Mouse (Mus musculus): ENCODE measurements around the gene Adk.

The Adk gene

GRCm38 (mm10) chr14:21051380-21052111 is 828 bp upstream of the Adk start:
- ChIA-PET CTCF (interaction anchor here (0.5 to 2.4 kb wide), 15 partner anchors 16 to 690 kb away, joined by 3 to 13 read pairs (median 5); partner anchors contain the start of gene Vcl (in 1 of the 4)), POLR2A (interaction anchor here (0.6 to 6.9 kb wide), 120 partner anchors 8 to 937 kb away, joined by 3 to 138 read pairs (median 5); partner anchors contain the start of genes Vcl (in 3 of the 4), Camk2g (in 2 of the 4), Kat6b (in 2 of the 4) and Ppp3cb (in 2 of the 4))

- ChIA-PET CTCF (interaction anchor here (0.7 to 2.4 kb wide), 14 partner anchors 16 to 689 kb away, joined by 3 to 13 read pairs (median 4); partner anchors contain the start of gene Vcl (in 1 of the 4)), POLR2A (interaction anchor here (0.5 to 6.9 kb wide), 170 partner anchors 8 to 942 kb away, joined by 3 to 138 read pairs (median 4); partner anchors contain the start of genes Kat6b (in 3 of the 4), Vcl (in 3 of the 4), Camk2g (in 2 of the 4) and Dusp13 (in 2 of the 4))
Observed at GRCm38 (mm10) chr14:21052781-21053130, 382 bp downstream of the Adk start.

DNA sequence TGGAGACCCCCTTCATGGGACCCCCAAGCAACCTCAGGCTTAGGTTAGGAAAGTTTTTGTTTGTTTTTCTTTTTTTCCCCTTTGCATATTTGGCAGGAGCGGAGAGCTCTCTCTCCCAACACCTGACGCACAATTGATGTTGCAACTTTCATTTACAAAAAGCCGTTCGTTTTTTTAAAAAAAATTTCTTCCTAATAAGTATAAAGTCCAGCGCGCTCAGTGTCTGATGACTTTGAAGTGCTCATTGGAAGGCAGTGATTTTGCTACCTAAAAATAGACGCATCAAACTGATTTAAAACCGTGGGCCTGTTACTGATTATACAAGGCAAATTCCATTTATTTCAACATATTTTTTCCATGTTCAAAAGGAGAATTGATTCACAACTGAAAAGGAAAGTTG is 777 bp downstream of the Adk start:
- POLR2A ChIA-PET: interaction anchor here (0.5 to 6.9 kb wide), 116 partner anchors 7 to 939 kb away, joined by 3 to 138 read pairs (median 5); partner anchors contain the start of genes Kat6b (in 3 of the 4), Vcl (in 3 of the 4), Camk2g (in 2 of the 4) and Ppp3cb (in 2 of the 4)
- CTCF ChIA-PET: interaction anchor here (1.1 to 2.4 kb wide), 9 partner anchors 16 to 689 kb away, joined by 3 to 13 read pairs (median 3); partner anchors contain the start of gene Vcl (in 1 of the 4)

GRCm38 (mm10) chr14:21053586-21053985 is 1.2 kb downstream of the Adk start:
- POLR2A ChIA-PET: interaction anchor here (0.6 to 6.9 kb wide), 21 partner anchors 10 to 953 kb away, joined by 3 to 138 read pairs (median 12); partner anchors contain the start of gene Vcl (in 2 of the 4)
- CTCF ChIA-PET: no interaction called here

GRCm38 (mm10) chr14:21058972-21059371 is 6.6 kb downstream of the Adk start:
- POLR2A ChIA-PET: interaction anchor here (0.7 to 3.1 kb wide), 5 partner anchors 10 to 131 kb away, joined by 3 to 15 read pairs (median 5); no protein-coding TSS in a partner anchor

DNA sequence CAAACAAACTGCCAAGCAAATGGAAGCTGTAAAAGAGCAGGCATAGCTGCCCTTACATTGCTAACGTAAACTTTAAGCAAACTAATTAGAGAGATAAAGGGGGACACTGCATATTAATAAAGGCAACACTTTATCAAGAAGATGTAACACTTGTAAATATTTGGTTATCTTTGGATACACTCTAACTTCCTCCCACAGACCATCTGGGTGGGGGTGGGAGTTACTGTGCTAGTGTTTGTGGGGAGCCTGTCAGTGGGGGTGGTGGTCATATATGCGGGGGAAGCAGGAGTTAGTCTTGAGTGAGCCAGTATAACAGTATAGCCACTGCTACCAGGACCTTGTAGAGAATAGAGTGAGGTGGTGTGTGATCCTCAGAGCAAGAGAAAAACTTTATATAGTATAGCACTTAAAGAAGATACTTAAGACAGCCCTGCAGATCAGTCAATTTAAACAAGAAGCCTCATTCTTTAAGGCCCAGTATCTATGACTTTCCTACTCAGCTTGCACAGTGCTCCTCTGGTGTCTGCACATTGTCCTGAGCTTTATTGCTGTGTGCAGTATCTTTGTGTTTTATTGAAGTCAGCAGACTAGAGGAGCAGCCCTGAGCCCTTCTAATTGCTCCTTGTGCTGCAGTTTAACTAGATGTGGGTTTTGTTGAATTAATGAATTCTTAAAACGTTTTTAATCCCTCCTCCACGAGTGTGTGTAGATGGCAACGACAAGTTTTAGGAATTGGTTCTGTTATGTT is 10.6 kb downstream of the Adk start:
- ChIA-PET CTCF (interaction anchor here in 1 of 4 experiments (0.6 to 0.7 kb wide), 2 partner anchors 355 to 685 kb away, joined by 3 to 4 read pairs; no protein-coding TSS in a partner anchor), POLR2A (interaction anchor here in 2 of 4 experiments (0.6 to 10.0 kb wide), 6 partner anchors 9 to 614 kb away, joined by 3 to 90 read pairs (median 4); partner anchors contain the start of genes Adk (in 2 of the 2) and Ap3m1 (in 2 of the 2))

More at GRCm38 (mm10) chr14:21058972-21059371, 6.6 kb downstream of the Adk start:
- CTCF ChIA-PET: interaction anchor here in 2 of 4 experiments (0.9 kb wide), 2 partner anchors 10 kb away, joined by 3 to 4 read pairs; no protein-coding TSS in a partner anchor

- CTCF ChIA-PET: no interaction called here
Observed at GRCm38 (mm10) chr14:21064321-21064720, 11.9 kb downstream of the Adk start.

DNA sequence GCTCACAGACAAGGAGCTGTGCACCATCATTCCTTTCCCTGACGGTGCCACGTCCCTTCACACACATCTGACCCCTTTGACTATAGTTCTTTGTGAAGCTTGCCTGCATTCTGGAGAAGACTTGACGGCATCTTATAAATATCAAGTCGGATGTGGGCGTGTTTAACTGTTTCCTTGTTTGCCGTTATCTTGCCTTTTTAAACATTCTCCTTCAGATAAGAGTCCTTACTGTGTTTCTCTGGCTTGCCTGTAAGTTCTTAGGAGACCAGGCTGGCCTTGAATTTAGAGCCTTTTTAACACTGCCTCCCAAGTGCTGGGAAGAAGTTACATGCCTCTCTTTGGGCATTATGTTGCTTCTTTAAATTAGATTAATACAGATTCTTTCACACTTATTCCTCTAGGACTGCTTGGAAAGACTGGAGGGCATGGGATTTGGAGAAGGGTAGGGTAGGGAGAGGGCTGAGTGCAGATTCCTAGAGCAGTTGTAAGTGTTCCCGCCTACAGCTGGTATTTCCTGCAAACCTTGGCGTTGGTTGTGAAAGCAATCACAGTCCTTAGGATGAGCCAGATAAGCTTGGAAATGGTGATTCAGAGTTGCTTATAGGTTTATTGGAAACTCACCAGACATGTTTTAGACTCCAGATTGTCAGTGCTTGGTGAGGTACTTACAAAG is 13.3 kb downstream of the Adk start:
- CTCF ChIA-PET: no interaction called here
- POLR2A ChIA-PET: interaction anchor here (0.7 to 10.0 kb wide), 7 partner anchors 10 to 137 kb away, joined by 3 to 90 read pairs (median 12); partner anchors contain the start of genes Adk (in 2 of the 4), Ap3m1 (in 2 of the 4) and Vcl (in 1 of the 4)

More at GRCm38 (mm10) chr14:21064321-21064720, 11.9 kb downstream of the Adk start:
- POLR2A ChIA-PET: interaction anchor here in 2 of 4 experiments (4.2 to 10.0 kb wide), 3 partner anchors 11 to 12 kb away, joined by 28 to 90 read pairs (median 69); partner anchors contain the start of genes Adk (in 2 of the 2) and Ap3m1 (in 2 of the 2)

DNA sequence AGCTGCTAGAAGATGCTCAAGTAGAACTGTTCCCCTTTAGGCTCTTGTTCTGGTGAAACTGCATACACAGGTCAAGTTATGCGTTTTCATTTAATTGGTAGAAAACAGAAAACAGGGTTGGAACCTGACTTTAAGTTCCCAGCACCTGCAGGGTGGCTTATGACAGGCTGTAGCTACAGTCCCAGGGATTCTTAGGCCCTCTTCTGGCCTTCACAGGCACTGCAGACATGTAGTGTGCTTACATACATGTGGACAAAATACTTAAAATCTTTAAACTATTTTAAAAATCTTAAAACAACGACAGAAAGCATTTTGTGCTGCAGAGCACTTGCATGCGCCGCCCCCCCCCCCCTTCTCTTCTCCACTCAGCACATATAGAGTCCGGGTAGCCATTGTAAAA is 17.2 kb downstream of the Adk start:
- ChIA-PET POLR2A (interaction anchor here in 3 of 4 experiments (0.6 to 10.0 kb wide), 11 partner anchors 10 to 141 kb away, joined by 3 to 90 read pairs (median 5); partner anchors contain the start of genes Adk (in 3 of the 3) and Ap3m1 (in 3 of the 3)), CTCF (interaction anchor here in 3 of 4 experiments (0.5 to 1.6 kb wide), 16 partner anchors 8 to 672 kb away, joined by 3 to 8 read pairs (median 4); partner anchors contain the start of genes Adk (in 3 of the 3) and Ap3m1 (in 3 of the 3))

- ChIA-PET CTCF (interaction anchor here in 1 of 4 experiments (2.7 kb wide), 1 partner anchor 22 kb away, joined by 13 read pairs; the partner anchor contains the start of genes Adk and Ap3m1), POLR2A (interaction anchor here in 3 of 4 experiments (0.8 to 5.7 kb wide), 8 partner anchors 14 to 491 kb away, joined by 3 to 109 read pairs (median 16); partner anchors contain the start of genes Adk (in 3 of the 3), Ap3m1 (in 3 of the 3) and Vcl (in 1 of the 3))
Observed at GRCm38 (mm10) chr14:21073981-21074380, 21.6 kb downstream of the Adk start.

GRCm38 (mm10) chr14:21074398-21075320 is 22.3 kb downstream of the Adk start:
- POLR2A ChIA-PET: interaction anchor here (0.5 to 5.7 kb wide), 33 partner anchors 8 to 773 kb away, joined by 3 to 109 read pairs (median 5); partner anchors contain the start of genes Adk (in 4 of the 4), Ap3m1 (in 4 of the 4), Vcl (in 2 of the 4) and Dusp13 (in 1 of the 4)
- CTCF ChIA-PET: interaction anchor here in 1 of 4 experiments (0.8 to 2.7 kb wide), 2 partner anchors 22 to 82 kb away, joined by 3 to 13 read pairs; partner anchors contain the start of genes Adk and Ap3m1

DNA sequence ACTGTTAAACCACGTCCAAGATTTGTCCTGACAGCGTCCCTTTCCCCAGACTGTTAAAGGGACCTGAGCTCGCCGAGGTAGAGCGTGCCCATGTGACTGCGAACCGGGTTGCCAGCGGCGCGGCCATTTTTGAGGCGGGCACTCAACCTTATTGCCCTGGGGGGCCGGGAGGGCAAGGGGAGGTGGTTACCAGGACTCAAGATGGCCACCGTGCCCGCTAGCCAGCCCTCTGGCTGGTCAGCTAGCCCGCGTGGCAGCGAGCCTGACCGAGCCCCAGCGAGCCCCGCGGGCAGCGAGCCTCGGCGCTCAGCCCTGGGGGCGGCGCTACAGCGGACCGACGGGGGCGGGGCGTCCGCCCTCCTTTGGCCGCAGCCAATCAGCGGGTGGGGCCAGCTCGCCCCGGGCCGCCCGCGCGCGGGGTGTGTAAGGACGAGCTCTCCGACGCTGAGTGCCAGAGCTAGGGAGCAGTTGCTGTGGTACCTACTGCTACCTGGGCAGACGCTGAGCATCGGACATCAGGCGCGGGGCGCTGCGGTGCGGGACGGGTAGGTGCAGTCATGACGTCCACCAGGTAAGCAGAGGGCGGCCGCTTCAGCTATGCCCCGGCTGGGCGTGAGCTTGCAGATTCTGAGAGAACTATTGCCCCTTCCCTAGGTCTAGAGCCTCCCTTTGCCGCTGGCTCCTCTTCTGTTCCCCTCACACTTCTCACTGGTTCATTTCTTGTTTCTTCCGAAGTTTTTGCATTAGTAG is 23.6 kb downstream of the Adk start:
- CTCF ChIA-PET: interaction anchor here (0.6 to 2.7 kb wide), 11 partner anchors 23 to 772 kb away, joined by 3 to 13 read pairs (median 3); partner anchors contain the start of genes Adk (in 3 of the 4) and Ap3m1 (in 3 of the 4)
- POLR2A ChIA-PET: interaction anchor here (0.7 to 5.7 kb wide), 49 partner anchors 8 to 772 kb away, joined by 3 to 109 read pairs (median 4); partner anchors contain the start of genes Adk (in 4 of the 4), Ap3m1 (in 4 of the 4), Vcl (in 3 of the 4) and Sec24c (in 2 of the 4)

DNA sequence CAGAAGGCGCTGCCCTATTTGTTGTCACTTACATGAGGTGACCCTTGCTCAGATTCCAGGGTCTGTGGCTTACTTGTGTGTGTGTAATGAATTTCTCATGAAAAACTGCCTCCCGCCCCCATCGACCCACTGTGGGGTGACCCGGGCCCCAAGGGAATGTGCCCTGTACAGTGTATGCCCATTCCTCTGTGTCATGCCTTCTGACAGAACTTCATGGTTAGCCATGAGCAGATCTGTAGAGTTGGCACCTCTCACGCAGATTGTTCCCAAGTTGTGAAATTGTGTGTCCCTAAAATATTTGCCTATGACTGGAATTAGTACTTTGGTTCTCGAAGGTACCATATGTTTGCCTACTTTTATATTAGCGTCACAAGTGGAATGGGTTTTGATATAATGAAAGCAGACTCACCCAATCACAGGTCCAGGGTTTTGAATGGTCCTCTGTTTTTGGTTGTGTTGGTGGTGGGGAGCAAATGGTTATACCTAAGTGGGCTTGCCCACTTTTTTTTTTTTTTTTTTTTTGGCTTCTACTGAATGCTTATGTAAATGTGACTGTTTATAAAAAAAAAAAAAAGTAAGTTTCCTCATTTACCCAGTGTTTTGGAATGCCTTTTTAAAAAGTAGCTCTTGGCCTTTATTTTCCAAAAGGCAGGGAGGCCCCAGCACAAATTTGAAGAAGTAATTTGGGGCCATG is 24.3 kb downstream of the Adk start:
- POLR2A ChIA-PET: interaction anchor here (0.6 to 5.7 kb wide), 41 partner anchors 8 to 870 kb away, joined by 3 to 109 read pairs (median 4); partner anchors contain the start of genes Adk (in 4 of the 4), Ap3m1 (in 4 of the 4), Vcl (in 2 of the 4) and Dusp13 (in 1 of the 4)
- CTCF ChIA-PET: interaction anchor here (0.6 to 2.7 kb wide), 9 partner anchors 24 to 771 kb away, joined by 3 to 13 read pairs (median 3); partner anchors contain the start of genes Adk (in 2 of the 4) and Ap3m1 (in 2 of the 4)

GRCm38 (mm10) chr14:21077939-21078338 is 25.6 kb downstream of the Adk start:
- ChIA-PET POLR2A (interaction anchor here in 3 of 4 experiments (0.9 to 5.7 kb wide), 5 partner anchors 8 to 26 kb away, joined by 3 to 73 read pairs (median 6); partner anchors contain the start of genes Adk (in 2 of the 3) and Ap3m1 (in 2 of the 3)), CTCF (no interaction called here)
